Mouse (Mus musculus) testis, adult 10 weeks (tissue): ENCODE data around the gene Pate1. TPM values are rescaled to one million over a fixed set of nuclear protein-coding genes. Genes with fewer than 3 reads are reported as not detected.

ENCODE experiments used
- polyA plus RNA-seq: library from polyadenylated mRNA; stranded (reverse); fragments of 350-450 nt; fragmentation: Illumina TruSeq; extraction: RNeasy Lipid Tissue Mini Kit (QIAGEN cat#74804); gene quantifications from one replicate; pipeline ENCODE4 v1.2.3, GENCODE M21; 2014; ENCODE audit warnings: low read depth, low replicate concordance

The Pate1 gene
- 0.63 TPM for polyA plus RNA-seq

GRCm38 (mm10) chr9:35687013-35687412, at the start of gene Pate1:
Gene Pate1 (minus strand): TSS chr9:35687390.

GRCm38 (mm10) chr9:35648102-35648501, 39.1 kb downstream of the Pate1 start, which contains the start of gene Pate3:
Gene Pate3 (minus strand): TSS chr9:35648202.

Other genes with a start within 250 kb of the Pate1 start
- gene Gm1113, start 169.1 kb downstream of the Pate1 start, polyA plus RNA-seq: not detected
- gene Ddx25, start 128.9 kb downstream of the Pate1 start, polyA plus RNA-seq: 147 TPM
- gene Pus3, start 128.8 kb downstream of the Pate1 start, polyA plus RNA-seq: 18.3 TPM
- gene Pate2, start 117.1 kb downstream of the Pate1 start, polyA plus RNA-seq: 5.9 TPM
- 221 TPM for gene Hyls1, start 117.0 kb downstream of the Pate1 start, polyA plus RNA-seq
- gene Pate4, start 75.4 kb downstream of the Pate1 start, polyA plus RNA-seq: not detected
- gene Pate3, start 39.2 kb downstream of the Pate1 start, polyA plus RNA-seq: 0.52 TPM
- gene Gm17677, start 53.7 kb upstream of the Pate1 start, polyA plus RNA-seq: not detected
- not detected for gene Gm17727, start 90.7 kb upstream of the Pate1 start, polyA plus RNA-seq
- gene Gm27235, start 102.7 kb upstream of the Pate1 start, polyA plus RNA-seq: 3.0 TPM
- gene D730048I06Rik, start 102.7 kb upstream of the Pate1 start, polyA plus RNA-seq: 1.7 TPM
- not detected for gene 9230110F15Rik, start 156.8 kb upstream of the Pate1 start, polyA plus RNA-seq
- 1.2 TPM for gene 9230113P08Rik, start 221.0 kb upstream of the Pate1 start, polyA plus RNA-seq